Mouse (Mus musculus) brain, adult 10 weeks (tissue): ENCODE measurements around the gene Scand1. TPM values are rescaled to one million over a fixed set of nuclear protein-coding genes. Genes with fewer than 3 reads are reported as not detected.

Experiments used
- polyA plus RNA-seq: library from polyadenylated mRNA; stranded (reverse); fragments of 350-450 nt; fragmentation: Illumina TruSeq; extraction: RNeasy Lipid Tissue Mini Kit (QIAGEN cat#74804); gene quantifications from one replicate; pipeline ENCODE4 v1.2.3, GENCODE M21; 2015; ENCODE audit warnings: low read depth, low replicate concordance

The Scand1 gene
- 17.7 TPM for polyA plus RNA-seq

DNA sequence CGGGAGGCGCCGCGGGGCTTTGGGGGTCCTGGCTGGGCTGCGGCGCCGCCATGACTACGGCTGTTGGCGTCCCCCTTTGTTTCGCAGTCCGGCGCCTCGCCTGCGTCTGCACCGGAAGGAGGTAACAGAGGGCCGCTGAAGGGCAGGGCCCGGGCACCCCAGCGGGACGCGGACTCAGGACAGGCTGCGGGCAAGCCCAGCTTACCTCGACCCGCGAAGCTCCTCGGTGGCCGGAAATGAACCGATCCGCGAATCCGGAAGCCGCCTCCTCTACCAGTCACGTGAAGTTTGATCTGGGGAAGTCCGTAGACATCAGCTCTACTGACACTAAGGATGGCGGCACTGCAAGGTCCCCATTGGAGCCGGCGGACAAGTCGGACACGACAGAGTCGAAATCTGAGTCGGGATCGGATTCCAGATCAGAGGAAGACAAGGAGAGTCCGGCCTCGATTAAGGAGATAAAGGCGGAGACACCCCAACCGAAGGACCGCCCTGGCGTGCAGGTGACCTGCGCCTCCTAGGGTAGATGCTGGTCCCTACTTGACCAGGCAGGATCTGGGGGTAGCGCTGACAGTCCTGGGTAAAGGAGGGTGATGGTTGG is at the start of gene Scand1, which contains the start of gene Cnbd2:
TSS of gene Scand1 (minus strand) at position 408 of the 601 bp plus-strand sequence.
TSS of gene Cnbd2 (plus strand) at position 3 of the 601 bp plus-strand sequence.

Other genes starting within 250 kb of the Scand1 start
- gene Spag4, start 247.5 kb downstream of the Scand1 start, polyA plus RNA-seq: 4.4 TPM
- 29.0 TPM for gene Cpne1, start 200.7 kb downstream of the Scand1 start, polyA plus RNA-seq
- 11.2 TPM for gene Rbm12, start 200.7 kb downstream of the Scand1 start, polyA plus RNA-seq
- gene Gm28036, start 185.6 kb downstream of the Scand1 start, polyA plus RNA-seq: 13.9 TPM
- gene Romo1, start 168.7 kb downstream of the Scand1 start, polyA plus RNA-seq: 157 TPM
- 49.6 TPM for gene Nfs1, start 168.5 kb downstream of the Scand1 start, polyA plus RNA-seq
- 187 TPM for gene Rbm39, start 132.5 kb downstream of the Scand1 start, polyA plus RNA-seq
- gene Phf20, start 116.2 kb downstream of the Scand1 start, polyA plus RNA-seq: 35.2 TPM
- gene Cnbd2, start 405 bp downstream of the Scand1 start, polyA plus RNA-seq: 8.5 TPM
- gene Epb41l1, start 108.2 kb upstream of the Scand1 start, polyA plus RNA-seq: 230 TPM
- 32.4 TPM for gene Aar2, start 234.9 kb upstream of the Scand1 start, polyA plus RNA-seq